Mouse (Mus musculus): ENCODE measurements around the gene Spag17. TPM values are rescaled to one million over a fixed set of nuclear protein-coding genes. Genes with fewer than 3 reads are reported as not detected.

Gene Spag17
- polyA plus RNA-seq, 1 experiment, result not detected

- no peak overlapping the region for H3K4me3 ChIP-seq (ENCODE audit: insufficient read depth, low read depth, low read length)
- H3K4me1 ChIP-seq (ENCODE audit: control insufficient read depth, insufficient read depth, insufficient read length, low read length), result no peaks in the 10 kb centered on the region
- H3K27ac ChIP-seq (replicated peaks; ENCODE audit: low read depth, low read length), result no peak overlapping the region
Measured at GRCm38 (mm10) chr3:99936159-99936558, 51.0 kb downstream of the Spag17 start.

GRCm38 (mm10) chr3:99938611-99939286 is 53.5 kb downstream of the Spag17 start:
- H3K4me1 ChIP-seq (ENCODE audit: control insufficient read depth, insufficient read depth, insufficient read length, low read length), result no peaks in the 10 kb centered on the region
- H3K27ac ChIP-seq (replicated peaks; ENCODE audit: low read depth, low read length), result no peak overlapping the region
- H3K4me3 ChIP-seq (ENCODE audit: insufficient read depth, low read depth, low read length), result no peak overlapping the region

- Histone ChIP-seq H3K4me3 (ENCODE audit: insufficient read depth, low read depth, low read length) (no peak overlapping the region), H3K27ac (replicated peaks; ENCODE audit: low read depth, low read length) (no peak overlapping the region), H3K4me1 (ENCODE audit: control insufficient read depth, insufficient read depth, insufficient read length, low read length) (no peaks in the 10 kb centered on the region)
Measured at GRCm38 (mm10) chr3:99945171-99945570, 60.0 kb downstream of the Spag17 start.

- Histone ChIP-seq H3K4me3 (ENCODE audit: insufficient read depth, low read depth, low read length) (no peak overlapping the region), H3K27ac (replicated peaks; ENCODE audit: low read depth, low read length) (no peak overlapping the region), H3K4me1 (ENCODE audit: control insufficient read depth, insufficient read depth, insufficient read length, low read length) (no peaks in the 10 kb centered on the region)
Measured at GRCm38 (mm10) chr3:99954039-99954602, 68.9 kb downstream of the Spag17 start.

- Histone ChIP-seq H3K4me3 (ENCODE audit: insufficient read depth, low read depth, low read length) (no peak overlapping the region), H3K4me1 (ENCODE audit: control insufficient read depth, insufficient read depth, insufficient read length, low read length) (no peaks in the 10 kb centered on the region), H3K27ac (replicated peaks; ENCODE audit: low read depth, low read length) (no peak overlapping the region)
Measured at GRCm38 (mm10) chr3:99956517-99956916, 71.3 kb downstream of the Spag17 start.

- no peak overlapping the region for H3K27ac ChIP-seq (replicated peaks; ENCODE audit: low read depth, low read length)
- no peak overlapping the region for H3K4me3 ChIP-seq (ENCODE audit: insufficient read depth, low read depth, low read length)
- H3K4me1 ChIP-seq (ENCODE audit: control insufficient read depth, insufficient read depth, insufficient read length, low read length), result no peaks in the 10 kb centered on the region
Measured at GRCm38 (mm10) chr3:99959805-99960485, 74.7 kb downstream of the Spag17 start.

GRCm38 (mm10) chr3:99964345-99964744 is 79.1 kb downstream of the Spag17 start:
- Histone ChIP-seq H3K4me1 (ENCODE audit: control insufficient read depth, insufficient read depth, insufficient read length, low read length) (no peaks in the 10 kb centered on the region), H3K4me3 (ENCODE audit: insufficient read depth, low read depth, low read length) (no peak overlapping the region), H3K27ac (replicated peaks; ENCODE audit: low read depth, low read length) (no peak overlapping the region)

GRCm38 (mm10) chr3:99965863-99966262 is 80.7 kb downstream of the Spag17 start:
- Histone ChIP-seq H3K4me3 (ENCODE audit: insufficient read depth, low read depth, low read length) (no peak overlapping the region), H3K27ac (replicated peaks; ENCODE audit: low read depth, low read length) (no peak overlapping the region), H3K4me1 (ENCODE audit: control insufficient read depth, insufficient read depth, insufficient read length, low read length) (no peaks in the 10 kb centered on the region)

- Histone ChIP-seq H3K4me1 (ENCODE audit: control insufficient read depth, insufficient read depth, insufficient read length, low read length) (no peaks in the 10 kb centered on the region), H3K4me3 (ENCODE audit: insufficient read depth, low read depth, low read length) (no peak overlapping the region), H3K27ac (replicated peaks; ENCODE audit: low read depth, low read length) (no peak overlapping the region)
Measured at GRCm38 (mm10) chr3:99966285-99966684, 81.1 kb downstream of the Spag17 start.

- Histone ChIP-seq H3K4me3 (ENCODE audit: insufficient read depth, low read depth, low read length) (no peak overlapping the region), H3K4me1 (ENCODE audit: control insufficient read depth, insufficient read depth, insufficient read length, low read length) (no peaks in the 10 kb centered on the region), H3K27ac (replicated peaks; ENCODE audit: low read depth, low read length) (no peak overlapping the region)
Measured at GRCm38 (mm10) chr3:99970766-99971165, 85.6 kb downstream of the Spag17 start.

- H3K27ac ChIP-seq (replicated peaks; ENCODE audit: low read depth, low read length), result no peak overlapping the region
- no peaks in the 10 kb centered on the region for H3K4me1 ChIP-seq (ENCODE audit: control insufficient read depth, insufficient read depth, insufficient read length, low read length)
- H3K4me3 ChIP-seq (ENCODE audit: insufficient read depth, low read depth, low read length), result no peak overlapping the region
Measured at GRCm38 (mm10) chr3:99981046-99981445, 95.8 kb downstream of the Spag17 start.

- H3K4me1 ChIP-seq (ENCODE audit: control insufficient read depth, insufficient read depth, insufficient read length, low read length), result no peaks in the 10 kb centered on the region
- no peak overlapping the region for H3K4me3 ChIP-seq (ENCODE audit: insufficient read depth, low read depth, low read length)
- no peak overlapping the region for H3K27ac ChIP-seq (replicated peaks; ENCODE audit: low read depth, low read length)
Measured at GRCm38 (mm10) chr3:100004676-100005075, 119.5 kb downstream of the Spag17 start.

GRCm38 (mm10) chr3:100009807-100010206 is 124.6 kb downstream of the Spag17 start:
- Histone ChIP-seq H3K4me3 (ENCODE audit: insufficient read depth, low read depth, low read length) (no peak overlapping the region), H3K4me1 (ENCODE audit: control insufficient read depth, insufficient read depth, insufficient read length, low read length) (no peaks in the 10 kb centered on the region), H3K27ac (replicated peaks; ENCODE audit: low read depth, low read length) (no peak overlapping the region)

- no peak overlapping the region for H3K27ac ChIP-seq (replicated peaks; ENCODE audit: low read depth, low read length)
- no peak overlapping the region for H3K4me3 ChIP-seq (ENCODE audit: insufficient read depth, low read depth, low read length)
- H3K4me1 ChIP-seq (ENCODE audit: control insufficient read depth, insufficient read depth, insufficient read length, low read length), result no peaks in the 10 kb centered on the region
Measured at GRCm38 (mm10) chr3:100014110-100014509, 128.9 kb downstream of the Spag17 start.

- Histone ChIP-seq H3K27ac (replicated peaks; ENCODE audit: low read depth, low read length) (no peak overlapping the region), H3K4me1 (ENCODE audit: control insufficient read depth, insufficient read depth, insufficient read length, low read length) (no peaks in the 10 kb centered on the region), H3K4me3 (ENCODE audit: insufficient read depth, low read depth, low read length) (no peak overlapping the region)
Measured at GRCm38 (mm10) chr3:100031291-100031690, 146.1 kb downstream of the Spag17 start.

GRCm38 (mm10) chr3:100032969-100033368 is 147.8 kb downstream of the Spag17 start:
- no peak overlapping the region for H3K4me3 ChIP-seq (ENCODE audit: insufficient read depth, low read depth, low read length)
- no peaks in the 10 kb centered on the region for H3K4me1 ChIP-seq (ENCODE audit: control insufficient read depth, insufficient read depth, insufficient read length, low read length)
- no peak overlapping the region for H3K27ac ChIP-seq (replicated peaks; ENCODE audit: low read depth, low read length)
